Mouse (Mus musculus) embryonic facial prominence, embryonic 12.5 days (tissue): Measurements from ENCODE around the gene Myh6. TPM values are rescaled to one million over a fixed set of nuclear protein-coding genes. Genes with fewer than 3 reads are reported as not detected.

Experiments
- ATAC-seq: fragments of 200-750 bp; cut with Nextera tagmentation; 2 replicates; pipeline ENCODE4 v1.8.0; 2017; ENCODE audit not compliant: insufficient number of reproducible peaks, insufficient read depth, low FRiP score, low TSS enrichment
- H3K27ac ChIP-seq: fragments of 300-500 bp; sonication (generic); 2 replicates; pipeline ENCODE4 v1.5.1; 2016; ENCODE audit warnings: mild to moderate bottlenecking
- H3K27me3 ChIP-seq: fragments of 300-500 bp; sonication (generic); 2 replicates; pipeline ENCODE4 v1.6.1; 2016; ENCODE audit warnings: mild to moderate bottlenecking, moderate library complexity
- H3K36me3 ChIP-seq: fragments of 300-500 bp; sonication (generic); 2 replicates; pipeline ENCODE4 v1.6.1; 2016; ENCODE audit warnings: mild to moderate bottlenecking
- H3K4me1 ChIP-seq: fragments of 300-500 bp; sonication (generic); 2 replicates; pipeline ENCODE4 v1.6.1; 2016
- H3K4me2 ChIP-seq: fragments of 300-500 bp; sonication (generic); replicated peaks from 2 replicates; pipeline ENCODE4 v1.6.1; 2016; ENCODE audit warnings: mild to moderate bottlenecking, moderate library complexity
- H3K4me3 ChIP-seq: fragments of 300-500 bp; sonication (generic); 2 replicates; pipeline ENCODE4 v1.5.1; 2016; ENCODE audit warnings: mild to moderate bottlenecking
- H3K9ac ChIP-seq: fragments of 300-500 bp; sonication (generic); 2 replicates; pipeline ENCODE4 v1.6.1; 2016; ENCODE audit warnings: mild to moderate bottlenecking, moderate library complexity
- H3K9me3 ChIP-seq: fragments of 300-500 bp; sonication (generic); 2 replicates; pipeline ENCODE4 v1.6.1; 2016; ENCODE audit warnings: mild to moderate bottlenecking, moderate library complexity
- WGBS: fragments of 180-500 bp; shearing (Covaris S2); methylation state at CpG from one replicate; pipeline ENCODE4 v1.1.7; 2016; 5-methylcytosine and 5-hydroxymethylcytosine counted together
- microRNA counts: library from miRNA; unstranded; fragments of <30 nt; microRNA quantifications from one replicate; lab custom pipeline; 2017
- microRNA-seq: library from miRNA; unstranded; fragments of <30 nt; microRNA quantifications from one replicate; pipeline ENCODE4, GENCODE M21; 2017
- polyA plus RNA-seq: library from polyadenylated mRNA; unstranded; fragments of >200 nt; fragmentation: Nextera tagmentation; extraction: Ambion mirVana; gene quantifications from 2 replicates; pipeline ENCODE4 v1.2.1, GENCODE M21; 2016

Myh6 gene
- polyA plus RNA-seq, 1 experiment from 2014 or later, result 2.2 TPM

DNA sequence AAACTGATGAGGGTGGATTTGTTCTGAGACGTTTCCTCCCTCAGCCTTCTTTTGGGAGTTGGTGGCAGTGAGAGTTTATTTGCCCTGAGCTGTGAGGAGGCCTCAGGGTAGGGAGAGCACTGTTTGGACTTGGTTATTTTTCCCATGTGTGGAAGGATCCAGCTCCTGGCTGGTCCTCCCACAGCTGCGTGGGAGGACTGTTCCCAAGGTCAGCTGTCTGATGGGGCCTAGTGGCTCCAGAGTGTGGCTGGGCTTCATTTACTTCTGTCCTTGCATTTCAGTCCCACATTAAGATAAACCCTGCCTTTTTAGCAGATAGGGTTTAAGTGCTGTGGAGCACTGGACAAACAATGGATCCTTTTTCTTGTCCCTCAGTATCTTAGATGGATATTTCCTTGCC is 69.3 kb downstream of the Myh6 start:
- H3K9me3 ChIP-seq, result no peaks in the 10 kb centered on the region
- H3K27ac ChIP-seq, result no peak overlapping the region
- H3K4me1 ChIP-seq, result peaks cover 12% of the 10 kb centered on the region; the same call in 1 of the 2 replicates
- H3K36me3 ChIP-seq, result peaks cover 30% of the 10 kb centered on the region
- no peak for ATAC-seq
- no peak overlapping the region for H3K4me3 ChIP-seq
- 55% methylated on average over 2 of the region's 2 CpGs for WGBS
- no peak overlapping the region for H3K4me2 ChIP-seq
- H3K27me3 ChIP-seq, result no peaks in the 10 kb centered on the region
- H3K9ac ChIP-seq, result no peak overlapping the region

DNA sequence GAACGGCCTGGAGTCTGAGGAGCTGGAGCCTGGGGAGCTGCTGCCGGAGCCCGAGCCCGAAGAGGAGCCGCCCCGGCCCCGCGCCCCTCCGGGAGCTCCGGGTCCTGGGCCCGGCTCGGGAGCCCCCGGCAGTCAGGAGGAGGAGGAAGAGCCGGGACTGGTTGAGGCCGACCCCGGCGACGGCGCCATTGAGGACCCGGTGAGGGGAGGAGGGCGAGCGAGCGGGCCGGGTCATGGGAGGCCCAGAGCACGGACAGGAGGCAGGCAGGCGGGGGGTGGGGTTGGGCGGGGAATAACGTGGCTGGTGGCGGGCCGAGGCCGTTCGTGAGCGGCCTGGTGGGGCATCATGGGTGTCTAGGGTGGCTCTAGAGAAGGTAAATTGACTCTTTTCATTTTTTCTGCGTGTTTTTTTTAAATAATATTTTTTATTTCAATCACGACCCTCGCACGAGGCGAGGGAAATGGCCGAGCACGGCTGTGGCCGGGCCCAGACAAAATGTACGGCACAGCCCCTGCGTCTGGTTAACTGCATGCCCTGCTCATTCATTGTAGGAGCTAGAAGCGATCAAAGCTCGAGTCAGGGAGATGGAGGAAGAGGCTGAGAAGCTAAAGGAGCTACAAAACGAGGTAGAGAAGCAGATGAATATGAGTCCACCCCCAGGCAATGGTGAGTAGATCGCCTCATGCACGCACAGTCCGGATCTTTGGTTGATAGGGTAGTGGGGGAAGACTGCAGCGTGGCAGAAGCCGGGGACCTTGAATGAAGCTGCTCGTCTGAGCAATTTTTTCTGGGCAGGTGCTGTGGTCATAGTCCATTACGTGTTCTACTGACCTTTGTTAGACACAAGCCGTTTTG is 72.2 kb downstream of the Myh6 start:
- Histone ChIP-seq H3K4me1 (peaks cover 12% of the 10 kb centered on the region; the same call in 1 of the 2 replicates), H3K9me3 (no peaks in the 10 kb centered on the region), H3K27me3 (no peaks in the 10 kb centered on the region), H3K4me3 (peak overlapping the region; percentile 96), H3K9ac (peak overlapping the region; percentile 99), H3K4me2 (peak overlapping the region; percentile 67), H3K27ac (peak overlapping the region; percentile 95), H3K36me3 (peaks cover 30% of the 10 kb centered on the region)
- ATAC-seq, result peak; percentile 37
- WGBS, result under 1% methylated on average over 53 of the region's 54 CpGs

DNA sequence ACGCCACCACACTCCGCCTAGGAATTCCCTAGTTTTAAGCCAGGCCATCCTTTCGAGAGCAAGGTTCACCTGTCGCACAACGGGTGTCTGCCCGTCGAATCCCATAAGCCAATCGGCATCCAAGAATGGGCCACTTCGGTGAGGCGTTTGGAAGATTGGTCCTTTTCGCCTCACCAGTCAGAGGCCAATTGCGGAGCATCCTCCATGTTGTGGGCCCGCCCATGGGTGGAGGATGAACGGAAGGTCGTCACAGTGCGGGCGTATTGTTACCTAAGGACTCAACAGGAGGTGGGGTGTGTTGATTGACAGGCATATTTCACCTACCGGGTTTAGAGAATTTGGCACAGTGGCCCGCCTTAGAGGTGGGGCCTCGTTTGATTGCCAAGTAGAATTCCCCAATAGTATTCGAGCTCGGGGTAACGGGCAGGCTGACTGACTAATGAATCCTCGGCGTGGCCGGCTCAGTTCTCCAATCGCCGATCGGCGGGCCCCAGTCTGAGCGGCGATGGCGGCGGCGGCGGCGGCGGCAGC is 73.0 kb downstream of the Myh6 start:
- peak; percentile 99 for ATAC-seq
- Histone ChIP-seq H3K36me3 (peaks cover 30% of the 10 kb centered on the region), H3K9ac (peak overlapping the region; percentile 99), H3K9me3 (no peaks in the 10 kb centered on the region), H3K4me1 (peaks cover 12% of the 10 kb centered on the region; the same call in 1 of the 2 replicates), H3K4me3 (peak overlapping the region; percentile 96), H3K27ac (peak overlapping the region; percentile 95), H3K4me2 (peak overlapping the region; percentile 43), H3K27me3 (no peaks in the 10 kb centered on the region)
- WGBS, result under 1% methylated on average over 38 of the region's 38 CpGs

DNA sequence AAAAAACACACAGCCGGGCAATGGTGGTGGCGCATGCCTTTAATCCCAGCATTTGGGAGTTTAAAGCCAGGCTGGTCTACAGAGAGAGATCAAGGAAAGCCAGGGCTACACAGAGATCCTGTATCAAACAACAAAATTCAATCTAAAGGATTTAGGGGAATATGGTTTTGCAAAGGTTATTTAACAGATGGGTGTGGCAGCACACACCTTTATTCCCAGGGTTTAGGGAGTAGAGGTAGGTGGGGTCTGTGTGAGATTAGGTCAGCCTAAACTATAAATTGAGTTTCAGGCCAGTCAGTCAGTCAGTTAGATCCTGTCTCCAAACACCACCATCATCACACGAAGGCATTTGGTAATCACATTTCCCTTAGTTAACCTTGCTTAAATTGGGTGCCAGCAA is 74.5 kb downstream of the Myh6 start, which contains the start of gene Pabpn1:
TSS of gene Pabpn1 (plus strand) at position 301 of the 400 bp plus-strand sequence.
- Histone ChIP-seq H3K4me1 (peaks cover 12% of the 10 kb centered on the region; the same call in 1 of the 2 replicates), H3K9ac (0 out of 2 replicates have a peak within 1 kb of the TSS, but pooled peaks have one; percentile 6), H3K4me2 (peak within 1 kb of the TSS; percentile 43), H3K4me3 (peak within 1 kb of the TSS; percentile 96), H3K36me3 (peaks cover 17% of the 10 kb centered on the region), H3K27me3 (no peaks in the 10 kb centered on the region), H3K27ac (peak within 1 kb of the TSS; percentile 73), H3K9me3 (no peaks in the 10 kb centered on the region)
- 90% methylated on average over 3 of the region's 3 CpGs for WGBS
- no peak for ATAC-seq

MicroRNA genes within 50 kb of the gene (microRNA counts, 519-probe panel; counts per million panel counts)
- microRNA mmu-miR-208a (lab: Ali Mortazavi, UCI) (460 counts per million, percentile 65 among the panel's probes with 10 or more counts), microRNA mmu-miR-208b (lab: Ali Mortazavi, UCI) (460 counts per million, percentile 65 among the panel's probes with 10 or more counts)

Small RNA genes lying within 50 kb of the gene (microRNA-seq; reads per million reads assigned to microRNA genes)
- gene Mir208a (7.4 reads per million, percentile 23 among the genes with 10 or more reads in this experiment), gene Mir208b (48.4 reads per million, percentile 43 among the genes with 10 or more reads in this experiment)

Other genes starting within 250 kb of the Myh6 start
- 3.3 and 4.4 TPM in 2 replicates for gene Slc7a8, start 185.0 kb downstream of the Myh6 start, polyA plus RNA-seq
- not detected in 2 replicates for gene Rnf212b, start 152.8 kb downstream of the Myh6 start, polyA plus RNA-seq
- 12.6 and 14.2 TPM in 2 replicates for gene Homez, start 96.0 kb downstream of the Myh6 start, polyA plus RNA-seq
- 0.56 and 1.3 TPM in 2 replicates for gene Ppp1r3e, start 89.4 kb downstream of the Myh6 start, polyA plus RNA-seq
- 2.8 and 3.6 TPM in 2 replicates for gene Bcl2l2, start 83.5 kb downstream of the Myh6 start, polyA plus RNA-seq
- gene Gm20521, start 83.5 kb downstream of the Myh6 start, polyA plus RNA-seq, result 0.24 TPM in 1 of 2 replicates, not detected in the other
- gene Pabpn1, start 74.4 kb downstream of the Myh6 start, polyA plus RNA-seq, result 199 and 201 TPM in 2 replicates
- gene Slc22a17, start 53.8 kb downstream of the Myh6 start, polyA plus RNA-seq, result 114 and 122 TPM in 2 replicates
- 49.0 and 49.3 TPM in 2 replicates for gene Efs, start 40.8 kb downstream of the Myh6 start, polyA plus RNA-seq
- 0.15 TPM in 1 of 2 replicates, not detected in the other for gene Il25, start 34.2 kb downstream of the Myh6 start, polyA plus RNA-seq
- gene Cmtm5, start 30.7 kb downstream of the Myh6 start, polyA plus RNA-seq, result 6.2 and 9.5 TPM in 2 replicates
- not detected in 2 replicates for gene Gm17428, start 10.0 kb upstream of the Myh6 start, polyA plus RNA-seq
- 7.6 and 8.3 TPM in 2 replicates for gene Myh7, start 27.7 kb upstream of the Myh6 start, polyA plus RNA-seq
- 79.9 and 81.3 TPM in 2 replicates for gene Ngdn, start 48.5 kb upstream of the Myh6 start, polyA plus RNA-seq
- 7.9 TPM in 2 replicates for gene Zfhx2, start 125.4 kb upstream of the Myh6 start, polyA plus RNA-seq
- gene Thtpa, start 127.9 kb upstream of the Myh6 start, polyA plus RNA-seq, result 22.2 and 24.2 TPM in 2 replicates
- 14.8 and 17.2 TPM in 2 replicates for gene Ap1g2, start 139.7 kb upstream of the Myh6 start, polyA plus RNA-seq
- 2.6 and 2.9 TPM in 2 replicates for gene Jph4, start 150.0 kb upstream of the Myh6 start, polyA plus RNA-seq